Mouse (Mus musculus) MEL (cell line): ENCODE measurements around the gene Ifrd1. TPM values are rescaled to one million over a fixed set of nuclear protein-coding genes. Genes with fewer than 3 reads are reported as not detected.
A peak's percentile ranks its signal among the peaks of the same experiment; 100 is the strongest.

Experiments used
- DNase-seq: peaks from one replicate; pipeline ENCODE4 v3.0.0; 2011; ENCODE audit warnings: low read depth, low spot score
- H3K27ac ChIP-seq: 2 replicates; pipeline ENCODE4 v1.5.1; 2012; ENCODE audit warnings: low read depth, mild to moderate bottlenecking, control low read depth, low read length, moderate library complexity; ENCODE audit not compliant: control insufficient read depth
- H3K27me3 ChIP-seq, 2 experiments: fragments of 150-350 bp in 1 of 2; sonication (generic) in 1 of 2; 2 replicates each; pipeline ENCODE4 v1.6.1; 2012; ENCODE audit warnings: low read length in 2 of 2, mild to moderate bottlenecking in 2 of 2, improper control_type of control experiment in 1 of 2, moderate library complexity in 1 of 2; ENCODE audit not compliant: insufficient read depth in 2 of 2, control insufficient read depth in 1 of 2
- H3K36me3 ChIP-seq, 2 experiments: 2 replicates each; pipeline ENCODE4 v1.6.1; 2012 to 2014; ENCODE audit warnings: low read length in 2 of 2, improper control_type of control experiment in 1 of 2, inconsistent platforms in 1 of 2, mild to moderate bottlenecking in 1 of 2; ENCODE audit not compliant: insufficient read depth in 2 of 2, control insufficient read depth in 1 of 2
- H3K4me1 ChIP-seq, 2 experiments: fragments of 150-350 bp in 1 of 2; sonication (generic) in 1 of 2; 2 replicates each; pipeline ENCODE4 v1.6.1; 2012; ENCODE audit warnings: low read length in 2 of 2, improper control_type of control experiment in 1 of 2, mild to moderate bottlenecking in 1 of 2; ENCODE audit not compliant: insufficient read depth in 2 of 2, control insufficient read depth in 1 of 2
- H3K4me3 ChIP-seq, 2 experiments: fragments of 150-350 bp in 1 of 2; sonication (generic) in 1 of 2; 2 replicates each; pipeline ENCODE4 v1.5.1; 2012; ENCODE audit warnings: low read depth in 2 of 2, low read length in 2 of 2, mild to moderate bottlenecking in 2 of 2, moderate library complexity in 2 of 2, control low read depth in 1 of 2, improper control_type of control experiment in 1 of 2; ENCODE audit not compliant: control insufficient read depth in 1 of 2, insufficient read depth in 1 of 2
- H3K79me2 ChIP-seq: 2 replicates; pipeline ENCODE4 v1.6.1; 2012; ENCODE audit warnings: mild to moderate bottlenecking, low read length, moderate library complexity; ENCODE audit not compliant: control insufficient read depth, poor library complexity, insufficient read depth
- H3K9ac ChIP-seq: 2 replicates; pipeline ENCODE4 v1.6.1; 2012; ENCODE audit warnings: low read depth, mild to moderate bottlenecking, control low read depth, low read length, moderate library complexity; ENCODE audit not compliant: control insufficient read depth, poor library complexity, severe bottlenecking
- H3K9me3 ChIP-seq: fragments of 150-350 bp; sonication (generic); replicated peaks from 2 replicates; pipeline ENCODE4 v1.6.1; 2012; ENCODE audit warnings: mild to moderate bottlenecking, low read length, improper control_type of control experiment, moderate library complexity; ENCODE audit not compliant: insufficient read depth
- BHLHE40 ChIP-seq: IDR thresholded peaks from 2 replicates; pipeline ENCODE4 v1.6.1; 2012; ENCODE audit warnings: low read depth, mild to moderate bottlenecking, inconsistent platforms, low read length, improper control_type of control experiment, borderline replicate concordance
- CHD2 ChIP-seq: IDR thresholded peaks from 2 replicates; pipeline ENCODE4 v1.6.1; 2011; ENCODE audit warnings: low read length, improper control_type of control experiment
- ELF1 ChIP-seq: IDR thresholded peaks from 2 replicates; pipeline ENCODE4 v1.6.1; 2014; ENCODE audit warnings: low read depth, mild to moderate bottlenecking, inconsistent platforms, low read length, improper control_type of control experiment, moderate library complexity
- EP300 ChIP-seq, 2 experiments: IDR thresholded peaks; 2 replicates each; pipeline ENCODE4 v1.6.1; 2011; ENCODE audit warnings: improper control_type of control experiment in 2 of 2, low read length in 2 of 2, low read depth in 1 of 2, mild to moderate bottlenecking in 1 of 2
- ETS1 ChIP-seq: IDR thresholded peaks from 2 replicates; pipeline ENCODE4 v1.6.1; 2012; ENCODE audit warnings: low read depth, mild to moderate bottlenecking, inconsistent platforms, low read length, improper control_type of control experiment, moderate library complexity
- GATA1 ChIP-seq: IDR thresholded peaks from 2 replicates; pipeline ENCODE4 v1.6.1; 2011; ENCODE audit warnings: low read depth, low read length, improper control_type of control experiment
- KAT2A ChIP-seq: conservative IDR thresholded peaks from 2 replicates; pipeline ENCODE4 v1.6.1; 2012; ENCODE audit warnings: low read depth, low read length, improper control_type of control experiment, inconsistent platforms
- MEF2A ChIP-seq: IDR thresholded peaks from 2 replicates; pipeline ENCODE4 v1.6.1; 2014; ENCODE audit warnings: low read depth, mild to moderate bottlenecking, inconsistent platforms, low read length, improper control_type of control experiment; ENCODE audit not compliant: poor library complexity, insufficient replicate concordance, severe bottlenecking; ENCODE audit errors: extremely low read depth
- MYB ChIP-seq: IDR thresholded peaks from 2 replicates; pipeline ENCODE4 v1.6.1; 2011; ENCODE audit warnings: mild to moderate bottlenecking, low read depth, low read length, improper control_type of control experiment
- NELFE ChIP-seq: IDR thresholded peaks from 2 replicates; pipeline ENCODE4 v1.6.1; 2011; ENCODE audit warnings: low read depth, low read length, improper control_type of control experiment
- RAD21 ChIP-seq: IDR thresholded peaks from 2 replicates; pipeline ENCODE4 v1.6.1; 2011; ENCODE audit warnings: mild to moderate bottlenecking, low read depth, low read length, improper control_type of control experiment
- RCOR1 ChIP-seq: IDR thresholded peaks from 2 replicates; pipeline ENCODE4 v1.6.1; 2012; ENCODE audit warnings: low read depth, mild to moderate bottlenecking, inconsistent platforms, low read length, improper control_type of control experiment
- TAL1 ChIP-seq: IDR thresholded peaks from 2 replicates; pipeline ENCODE4 v1.6.1; 2012; ENCODE audit warnings: mild to moderate bottlenecking, inconsistent platforms, low read length, moderate library complexity, mixed read lengths
- TCF12 ChIP-seq: IDR thresholded peaks from 2 replicates; pipeline ENCODE4 v1.6.1; 2014; ENCODE audit warnings: low read depth, mild to moderate bottlenecking, inconsistent platforms, low read length, improper control_type of control experiment, moderate library complexity
- USF2 ChIP-seq, 2 experiments: IDR thresholded peaks; 2 replicates each; pipeline ENCODE4 v1.6.1; 2011 to 2012; ENCODE audit warnings: improper control_type of control experiment in 2 of 2, low read length in 2 of 2, borderline replicate concordance in 1 of 2, inconsistent platforms in 1 of 2, low read depth in 1 of 2, mild to moderate bottlenecking in 1 of 2; ENCODE audit not compliant: insufficient read depth in 1 of 2
- polyA plus RNA-seq, 2 experiments: library from polyadenylated mRNA; stranded (reverse) in 1 of 2; unstranded in 1 of 2; fragments of >175 nt in 1 of 2; fragments of >200 nt in 1 of 2; gene quantifications; 2 replicates each; pipeline versions ENCODE4 v1.2.1 to v1.2.4; 2012; ENCODE audit warnings: low replicate concordance in 2 of 2, low read depth in 1 of 2; ENCODE audit not compliant: insufficient read length in 2 of 2, insufficient read depth in 1 of 2, missing spikeins in 1 of 2
- total RNA-seq: library from RNA; depleted of rRNA; stranded (reverse); fragments of 300-350 nt; gene quantifications from 2 replicates; pipeline ENCODE4 v1.2.3, GENCODE M21; 2012

Gene Ifrd1
- total and polyA plus RNA-seq, 3 experiments: 161 to 167 TPM; not detected in 1

- Histone ChIP-seq H3K27me3 (no peaks in the 10 kb centered on the region), H3K36me3 (peaks cover 2 to 16% of the 10 kb centered on the region in 2 experiments)
- TF ChIP-seq RCOR1: peak; percentile 71
- no peak for TF ChIP-seq KAT2A
- 0 out of 2 replicates have a peak, but pooled peaks have one; percentile 41 for TF ChIP-seq MEF2A
- peak; percentile 33; the same call in 1 of the 2 replicates for TF ChIP-seq ETS1
- TF ChIP-seq TCF12: 0 out of 2 replicates have a peak, but pooled peaks have one; percentile 12
- TF ChIP-seq GATA1: peak; percentile 24; the same call in 1 of the 2 replicates
- TF ChIP-seq USF2 (IDR thresholded peaks at IDR 0.05; ENCODE audit: borderline replicate concordance in 1 of 2, insufficient read depth in 1 of 2, low read depth in 1 of 2, low read length in 2 of 2): no peak
- TF ChIP-seq EP300 (IDR thresholded peaks at IDR 0.05; ENCODE audit: low read depth in 1 of 2, low read length in 2 of 2): peak in 1 of 2 experiments; percentile 48; a peak in 2 of 4 replicates
- TF ChIP-seq NELFE: no peak
- peak; percentile 43 for TF ChIP-seq TAL1
- TF ChIP-seq, all 39 proteins: peak for 7
- peak; percentile 61 for DNase-seq
- no peak within 1 kb of the TSS for H3K27ac ChIP-seq
- no peaks in the 10 kb centered on the region for H3K4me1 ChIP-seq
- H3K4me3 ChIP-seq: peak within 1 kb of the TSS; percentile 20 to 42
- H3K79me2 ChIP-seq: no peaks in the 10 kb centered on the region
- H3K9me3 ChIP-seq: no peaks in the 10 kb centered on the region
- H3K9ac ChIP-seq: no peak within 1 kb of the TSS
Measured at GRCm38 (mm10) chr12:40199302-40199701, 49.0 kb downstream of the Ifrd1 start, which contains the start of gene Lsmem1. Gene Lsmem1, minus strand, starts transcription at chr12:40199490.

- H3K9ac ChIP-seq: no peak overlapping the region
- H3K4me1 ChIP-seq: no peaks in the 10 kb centered on the region
- TF ChIP-seq ETS1 (0 out of 2 replicates have a peak, but pooled peaks have one; percentile 28), RAD21 (no peak), EP300 (IDR thresholded peaks at IDR 0.05; ENCODE audit: low read depth in 1 of 2, low read length in 2 of 2) (0 out of 4 replicates have a peak, but pooled peaks of 1 of the 2 experiments have one; percentile 20), CHD2 (no peak), TCF12 (0 out of 2 replicates have a peak, but pooled peaks have one; percentile 16), BHLHE40 (no peak), ELF1 (no peak), MYB (no peak)
- peak overlapping the region; percentile 20 to 42; a peak in 3 of 4 replicates for H3K4me3 ChIP-seq
- peak; percentile 41 for DNase-seq
- H3K79me2 ChIP-seq: no peaks in the 10 kb centered on the region
- no peaks in the 10 kb centered on the region for H3K27me3 ChIP-seq
- H3K27ac ChIP-seq: no peak overlapping the region
- no peaks in the 10 kb centered on the region for H3K9me3 ChIP-seq
- peaks cover 2 to 8% of the 10 kb centered on the region in 2 experiments for H3K36me3 ChIP-seq
Measured at GRCm38 (mm10) chr12:40198427-40198826, 49.9 kb downstream of the Ifrd1 start.
